ENCODE assay signal across 17 mouse cellular contexts in genomic region chr9:59202654-59203514, GRCm38 (mm10).
DNase-seq lines count a peak whose midpoint lies in the region; ATAC-seq and TF ChIP-seq lines count a peak whose summit lies in the region.
"Had no signal": no experiment of that assay in that cellular context is flagged by ENCODE, and none has a peak within 500 bp of the region (broad histone marks: within the 10 kb centered on the region; RNA-seq: fewer than 3 reads in every experiment).

No protein-coding gene starts in this region.

- H3K4me3 ChIP-seq in forebrain, embryonic 15.5 days, result no peak overlapping the region
- H3K4me3 ChIP-seq in forebrain, embryonic 11.5 days (ENCODE audit: low read depth, low read length), result no peak overlapping the region
- no peak overlapping the region for H3K4me3 ChIP-seq in lung, embryonic 14.5 days (ENCODE audit: low read depth, low read length)
- no peak overlapping the region for H3K4me3 ChIP-seq in neural tube, embryonic 15.5 days (replicated peaks)
- H3K4me3 ChIP-seq: embryonic facial prominence, embryonic 10.5 days; limb, embryonic 12.5 days; liver, embryonic 13.5 days had no signal

- no peak for DNase-seq in forebrain, embryonic 11.5 days (ENCODE audit: low spot score)
- DNase-seq in lung, embryonic 14.5 days, result peak; percentile 86
- no peak for DNase-seq in lung, postnatal 10 days
- no peak for DNase-seq in neural tube, embryonic 10.5 days (ENCODE audit: extremely low spot score, low spot score)
- DNase-seq in layer of hippocampus, adult 9-11 months, result peak; percentile 36
- DNase-seq in spleen, adult 18-20 months, result no peak
- DNase-seq: adrenal gland, adult 2 months; cerebellum, adult 18-20 months; gastrocnemius, postnatal 14 days; kidney, adult 2 months; kidney, postnatal 14 days; liver, embryonic 13.5 days; thymus, adult 18-20 months had no signal

- H3K4me2 ChIP-seq in forebrain, embryonic 15.5 days (replicated peaks), result 0 out of 2 replicates have a peak overlapping the region, but pooled peaks have one; percentile 3
- H3K4me2 ChIP-seq in forebrain, embryonic 11.5 days (ENCODE audit: low read depth, low read length, severe bottlenecking), result no peak overlapping the region
- H3K4me2 ChIP-seq in lung, embryonic 14.5 days, result peak overlapping the region; percentile 21; the same call in 1 of the 2 replicates
- H3K4me2 ChIP-seq in neural tube, embryonic 15.5 days, result no peak overlapping the region
- H3K4me2 ChIP-seq: limb, embryonic 12.5 days; liver, embryonic 13.5 days had no signal

- no peaks in the 10 kb centered on the region for H3K9me3 ChIP-seq in forebrain, embryonic 15.5 days
- no peaks in the 10 kb centered on the region for H3K9me3 ChIP-seq in forebrain, embryonic 11.5 days (ENCODE audit: control insufficient read depth, low read length)
- H3K9me3 ChIP-seq in lung, embryonic 14.5 days (ENCODE audit: low read depth, low read length), result no peaks in the 10 kb centered on the region
- H3K9me3 ChIP-seq in neural tube, embryonic 15.5 days (replicated peaks), result no peaks in the 10 kb centered on the region
- H3K9me3 ChIP-seq: limb, embryonic 12.5 days; liver, embryonic 13.5 days had no signal

- peak overlapping the region; percentile 80 for H3K27ac ChIP-seq in forebrain, embryonic 15.5 days (replicated peaks)
- no peak overlapping the region for H3K27ac ChIP-seq in forebrain, embryonic 11.5 days (ENCODE audit: low read depth, low read length)
- H3K27ac ChIP-seq in lung, embryonic 14.5 days (ENCODE audit: low read depth), result peak overlapping the region; percentile 73
- H3K27ac ChIP-seq in neural tube, embryonic 15.5 days (replicated peaks), result peak overlapping the region; percentile 41
- H3K27ac ChIP-seq: embryonic facial prominence, embryonic 10.5 days; limb, embryonic 12.5 days; liver, embryonic 13.5 days had no signal

- no peaks in the 10 kb centered on the region for H3K36me3 ChIP-seq in forebrain, embryonic 15.5 days
- no peaks in the 10 kb centered on the region for H3K36me3 ChIP-seq in forebrain, embryonic 11.5 days (ENCODE audit: control insufficient read depth, insufficient read depth, low read length)
- no peaks in the 10 kb centered on the region for H3K36me3 ChIP-seq in lung, embryonic 14.5 days (ENCODE audit: insufficient read depth)
- no peaks in the 10 kb centered on the region for H3K36me3 ChIP-seq in neural tube, embryonic 15.5 days
- H3K36me3 ChIP-seq: embryonic facial prominence, embryonic 10.5 days; limb, embryonic 12.5 days; liver, embryonic 13.5 days had no signal

- H3K9ac ChIP-seq in forebrain, embryonic 15.5 days (replicated peaks), result no peak overlapping the region
- H3K9ac ChIP-seq in forebrain, embryonic 11.5 days (ENCODE audit: low read length), result no peak overlapping the region
- H3K9ac ChIP-seq in lung, embryonic 14.5 days, result no peak overlapping the region
- H3K9ac ChIP-seq in neural tube, embryonic 15.5 days (replicated peaks), result no peak overlapping the region
- H3K9ac ChIP-seq: limb, embryonic 12.5 days; liver, embryonic 13.5 days had no signal

- WGBS in forebrain, embryonic 15.5 days, result 54% methylated on average over 15 of the region's 15 CpGs
- 91% methylated on average over 15 of the region's 15 CpGs for WGBS in forebrain, embryonic 11.5 days
- 52% methylated on average over 15 of the region's 15 CpGs for WGBS in lung, embryonic 14.5 days
- WGBS in neural tube, embryonic 15.5 days, result 69% methylated on average over 15 of the region's 15 CpGs

- TF ChIP-seq CTCF in lung, embryonic 14.5 days (IDR thresholded peaks at IDR 0.05; ENCODE audit: low read depth), result no peak

- peak; percentile 83 for ATAC-seq in forebrain, embryonic 15.5 days (replicated peaks)
- no peak for ATAC-seq in forebrain, embryonic 11.5 days (replicated peaks; ENCODE audit: low FRiP score)
- peak; percentile 85 for ATAC-seq in lung, embryonic 14.5 days (ENCODE audit: insufficient read depth)
- no peak; the same call in 1 of the 2 replicates for ATAC-seq in neural tube, embryonic 15.5 days (ENCODE audit: low FRiP score)

- peaks cover 25% of the 10 kb centered on the region for H3K4me1 ChIP-seq in forebrain, embryonic 15.5 days
- no peaks in the 10 kb centered on the region for H3K4me1 ChIP-seq in forebrain, embryonic 11.5 days (replicated peaks; ENCODE audit: control insufficient read depth, insufficient read depth, low read length)
- H3K4me1 ChIP-seq in lung, embryonic 14.5 days (ENCODE audit: insufficient read depth), result peaks cover 13% of the 10 kb centered on the region; the same call in 1 of the 2 replicates
- H3K4me1 ChIP-seq in neural tube, embryonic 15.5 days, result peaks cover 11% of the 10 kb centered on the region
- H3K4me1 ChIP-seq: liver, embryonic 13.5 days had no signal

- no peaks in the 10 kb centered on the region for H3K27me3 ChIP-seq in forebrain, embryonic 15.5 days
- no peaks in the 10 kb centered on the region for H3K27me3 ChIP-seq in forebrain, embryonic 11.5 days (ENCODE audit: control insufficient read depth, insufficient read depth, low read length)
- H3K27me3 ChIP-seq in lung, embryonic 14.5 days (ENCODE audit: insufficient read depth, low read length), result no peaks in the 10 kb centered on the region
- H3K27me3 ChIP-seq in neural tube, embryonic 15.5 days (replicated peaks), result no peaks in the 10 kb centered on the region
- H3K27me3 ChIP-seq: limb, embryonic 12.5 days; liver, embryonic 13.5 days had no signal

Comparison
In these comparisons a context has a peak if more than half of its experiments do, and no peak if none do; other contexts are left out.
1. ATAC-seq: peak in forebrain, embryonic 15.5 days (single experiment) and lung, embryonic 14.5 days (single experiment); none in forebrain, embryonic 11.5 days (single experiment) and neural tube, embryonic 15.5 days (single experiment).
2. H3K4me2 ChIP-seq: peak in forebrain, embryonic 15.5 days (single experiment) and lung, embryonic 14.5 days (single experiment); none in forebrain, embryonic 11.5 days (single experiment) and neural tube, embryonic 15.5 days (single experiment).
3. DNase-seq: peak in lung, embryonic 14.5 days (single experiment) and layer of hippocampus, adult 9-11 months (single experiment); none in forebrain, embryonic 11.5 days (single experiment), lung, postnatal 10 days (single experiment), neural tube, embryonic 10.5 days (single experiment) and spleen, adult 18-20 months (0 of 2).